Mouse (Mus musculus) mesoderm, embryonic 11.5 days (tissue): ENCODE results near the gene Ampd2.

Experiments used
- DNase-seq: peaks from one replicate; pipeline ENCODE4 v3.0.0-alpha.2; 2012; ENCODE audit warnings: low read depth, low spot score

Gene Ampd2

DNA sequence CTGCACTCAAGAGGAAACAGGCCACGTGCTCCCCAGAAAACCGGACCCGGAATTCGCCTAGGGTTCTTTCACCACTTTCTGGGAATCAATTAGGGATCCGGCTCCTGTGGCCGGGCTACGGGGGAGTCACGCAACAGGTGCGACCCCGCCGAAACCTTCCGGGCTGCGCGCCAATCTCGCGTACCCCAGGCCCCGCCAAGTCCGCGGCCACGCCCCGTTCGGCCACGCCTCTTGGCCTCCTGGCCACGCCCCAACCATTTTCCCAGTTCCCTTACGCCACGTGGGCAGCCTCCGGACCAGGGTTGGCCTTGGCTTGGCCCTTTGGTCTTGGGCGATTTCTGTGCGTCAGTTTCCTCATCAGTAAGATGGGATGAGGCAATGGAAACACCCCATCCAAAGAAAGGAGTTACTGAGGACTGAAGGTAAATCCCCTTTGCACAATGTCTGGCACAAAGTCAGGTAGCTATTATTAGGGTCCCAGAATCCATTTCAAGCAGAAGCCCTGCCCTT is at the start of gene Ampd2:
Ampd2 (minus strand) TSS at position 182 of the 510 bp plus-strand sequence.
- DNase-seq = peak; percentile 84

DNA sequence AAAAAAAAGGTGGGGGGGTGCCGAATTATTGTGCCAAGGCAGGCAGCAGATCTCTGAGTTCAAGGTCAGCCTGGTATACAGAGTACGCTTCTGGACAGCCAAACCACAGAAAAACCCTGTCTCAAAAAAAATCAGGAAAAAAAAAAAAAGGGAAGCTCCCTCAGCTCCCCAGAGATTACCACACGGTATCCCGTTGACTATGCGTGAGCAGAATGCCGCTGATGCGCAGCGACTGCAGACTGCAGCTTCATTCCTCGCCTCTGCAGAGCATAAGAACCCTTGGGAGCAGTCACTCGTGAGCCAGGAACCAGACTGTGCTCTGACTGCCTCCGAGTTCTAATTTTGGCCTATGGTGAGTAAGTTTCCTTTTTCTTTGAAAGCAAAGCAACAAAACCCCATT is 48.2 kb upstream of the Ampd2 start:
- no peak for DNase-seq

DNA sequence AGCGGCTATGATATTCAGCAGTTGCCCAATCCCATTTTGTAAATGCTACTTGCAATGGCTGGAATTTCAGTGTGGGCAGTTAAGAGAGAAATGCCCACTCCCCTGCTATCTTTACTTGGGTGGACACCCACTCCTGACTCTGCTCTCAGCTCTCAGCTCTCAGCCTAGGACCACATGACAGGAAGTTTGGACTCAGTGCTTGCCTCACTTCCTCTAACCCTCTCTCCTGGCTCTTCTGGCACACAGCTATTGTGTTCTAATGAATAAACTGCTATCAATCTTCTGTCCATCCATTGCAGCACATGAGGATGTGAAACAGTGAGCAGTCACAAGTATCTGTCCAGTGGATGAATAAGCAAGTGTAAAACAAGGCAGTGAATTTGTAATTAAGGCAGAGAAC is 46.0 kb upstream of the Ampd2 start:
- DNase-seq = no peak

DNA sequence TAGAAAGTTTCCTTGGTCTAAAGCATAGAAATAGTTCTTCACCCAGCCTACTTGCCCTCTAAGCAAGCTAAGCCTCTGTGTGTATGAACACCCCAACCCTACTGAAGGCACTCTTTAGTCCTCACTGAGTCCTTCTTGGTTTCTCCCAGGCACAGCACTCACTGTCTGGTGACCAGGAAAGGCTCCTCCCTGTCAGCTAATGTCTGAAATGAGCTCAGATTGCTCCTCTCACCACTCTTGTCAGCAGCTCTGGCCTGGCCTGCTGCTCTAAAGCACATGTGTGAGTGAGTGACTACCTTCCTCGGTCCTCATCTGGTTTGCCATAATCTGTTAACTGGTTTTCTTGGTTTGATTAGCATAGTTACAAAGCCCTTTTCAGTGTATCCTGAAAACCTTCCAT is 45.4 kb upstream of the Ampd2 start:
- no peak for DNase-seq

DNA sequence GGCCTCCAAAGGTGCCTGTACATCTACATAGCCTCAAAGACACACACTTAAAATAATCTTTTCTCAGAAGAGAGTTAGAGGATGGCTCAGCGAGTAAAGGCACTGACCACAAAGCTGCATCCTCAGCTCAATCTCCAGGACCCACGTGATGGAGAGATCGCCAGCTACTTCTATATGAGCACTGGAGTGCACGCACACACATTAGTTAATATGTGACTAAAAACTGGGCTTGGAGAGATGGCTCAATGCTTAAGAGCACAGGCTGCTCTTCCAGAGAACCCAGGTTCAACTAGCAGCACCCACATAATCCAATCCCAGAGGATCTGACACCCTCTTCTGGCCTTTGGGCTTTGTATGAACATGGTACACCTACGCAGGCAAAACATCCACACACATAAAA is 44.8 kb upstream of the Ampd2 start:
- DNase-seq = no peak

DNA sequence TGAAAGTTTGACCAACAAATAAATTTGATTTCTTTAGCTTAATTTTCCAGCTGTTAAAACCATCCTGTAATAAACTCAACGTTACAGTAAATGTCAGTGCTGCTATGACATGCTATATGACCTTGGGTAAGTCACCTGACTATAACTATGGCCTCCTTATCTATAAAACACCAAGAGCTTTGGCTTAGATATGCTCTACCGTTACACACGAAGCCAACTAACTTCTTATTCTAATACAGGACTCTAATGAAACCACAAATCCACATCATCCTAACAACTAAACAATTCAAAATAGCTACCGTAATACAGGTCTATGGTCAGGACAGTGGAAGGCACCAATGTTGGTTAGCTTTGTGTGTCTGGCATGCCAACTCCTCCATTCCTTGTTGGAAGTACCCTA is 43.4 kb upstream of the Ampd2 start:
- DNase-seq = no peak

DNA sequence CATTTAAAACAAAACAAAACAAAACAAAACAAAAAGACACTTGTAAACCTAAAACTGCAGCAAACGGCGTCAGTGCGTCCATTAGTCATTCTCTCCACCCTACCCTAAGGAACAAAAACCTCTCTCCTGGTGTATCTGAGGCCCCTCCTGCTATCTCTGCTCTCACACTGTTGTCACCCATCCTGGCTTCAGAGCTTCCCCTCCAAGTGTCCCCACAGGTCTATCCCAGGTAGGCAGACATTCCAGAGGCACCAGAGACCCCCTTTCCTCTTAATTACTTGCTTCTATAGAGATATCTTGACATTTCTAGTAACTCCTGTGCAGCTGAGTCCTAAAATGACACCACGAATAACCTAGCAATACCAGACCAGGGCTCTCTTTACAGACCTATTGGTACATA is 42.9 kb upstream of the Ampd2 start:
- DNase-seq = no peak

DNA sequence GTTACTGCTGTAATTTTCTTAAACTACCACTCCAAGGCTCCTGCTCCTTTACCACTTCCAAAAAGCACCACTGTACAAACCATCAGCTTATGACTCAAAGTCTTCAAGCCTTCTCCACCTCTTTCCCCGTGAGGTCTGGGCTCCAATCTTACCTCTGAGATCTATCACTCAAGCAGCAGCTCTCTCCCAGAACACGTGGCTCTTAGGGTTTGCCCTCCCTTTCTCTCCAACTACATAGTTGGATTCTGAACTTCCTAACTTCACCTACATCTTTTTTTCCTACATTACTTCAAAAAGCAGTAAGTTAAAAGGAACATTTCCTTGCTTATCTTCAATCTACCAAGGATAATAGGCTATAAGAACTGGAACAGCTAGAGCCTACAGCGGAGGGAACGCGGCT is 42.1 kb upstream of the Ampd2 start:
- no peak for DNase-seq

DNA sequence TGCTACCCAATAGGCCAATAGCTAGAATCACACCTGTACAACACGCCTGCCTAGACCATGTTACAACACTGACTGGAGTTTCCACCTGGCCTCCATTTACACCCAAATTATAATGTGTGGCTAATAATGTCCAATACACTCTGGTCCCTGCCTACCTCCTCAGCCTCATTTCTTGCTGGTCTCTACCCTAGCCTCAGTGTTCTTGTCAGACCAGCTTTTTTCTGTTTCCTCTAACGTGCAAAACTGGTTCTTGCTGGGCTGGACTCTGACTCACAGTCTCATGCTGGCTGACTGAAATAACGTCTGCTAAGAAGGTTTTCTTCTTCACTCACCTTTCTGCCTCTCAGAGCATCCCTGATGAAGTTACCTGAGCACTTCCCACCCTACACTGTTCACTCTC is 39.9 kb upstream of the Ampd2 start:
- DNase-seq = no peak

DNA sequence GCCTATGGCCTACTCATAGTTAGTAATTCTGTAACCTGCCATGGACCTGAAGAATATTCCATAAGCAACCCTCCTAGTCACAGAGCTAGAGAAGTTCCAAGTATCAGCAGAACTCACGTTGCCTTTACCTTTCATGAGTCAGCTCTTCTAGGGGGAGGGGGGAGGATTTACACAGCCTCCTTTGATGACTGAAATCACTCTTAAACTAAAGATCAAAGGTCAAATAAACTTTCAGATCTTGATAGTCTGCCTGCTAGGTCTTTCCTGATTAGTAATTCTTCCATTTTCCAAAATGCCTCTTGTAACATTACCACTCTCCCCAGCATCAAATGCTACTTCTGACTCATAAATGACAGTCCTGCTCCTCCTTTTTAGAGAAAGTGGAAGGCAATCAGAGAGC is 37.7 kb upstream of the Ampd2 start:
- no peak for DNase-seq

DNA sequence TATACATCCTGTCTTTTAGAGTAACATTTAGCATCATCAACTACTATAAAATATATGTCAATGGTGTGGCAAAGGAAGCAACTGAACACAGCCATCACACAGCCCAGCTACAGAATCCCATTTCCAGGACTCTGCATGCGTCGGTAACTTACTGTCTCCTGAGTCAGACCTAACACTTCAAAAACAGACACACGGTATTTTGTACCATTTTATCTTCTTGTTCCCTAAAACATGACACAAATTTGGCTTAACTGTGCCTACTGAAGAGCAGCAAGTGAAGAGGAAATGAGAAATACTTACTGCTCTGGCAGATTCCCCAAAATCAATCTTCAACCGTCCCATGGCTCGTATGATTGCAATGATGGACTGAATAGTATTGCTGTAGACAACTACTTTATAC is 36.8 kb upstream of the Ampd2 start:
- no peak for DNase-seq

DNA sequence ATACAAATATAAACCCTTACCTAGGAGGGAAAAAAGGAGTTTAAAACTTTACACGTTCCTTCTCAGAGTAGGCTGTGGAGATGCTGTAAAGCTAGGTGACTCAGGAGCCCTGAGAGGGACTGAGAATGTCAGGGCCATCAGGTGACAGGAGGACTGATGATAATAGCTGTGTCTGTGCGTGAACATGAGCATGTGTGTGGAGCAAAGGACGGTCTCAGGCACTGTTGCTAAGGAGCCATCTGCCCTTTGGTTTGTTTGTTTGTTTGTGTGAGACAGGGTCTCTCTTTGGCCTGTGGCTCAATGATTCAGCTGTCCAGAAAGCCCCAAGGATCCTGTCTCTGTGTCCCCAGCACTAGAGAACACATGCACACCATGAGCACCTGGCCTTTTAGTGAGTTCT is 34.6 kb upstream of the Ampd2 start:
- no peak for DNase-seq

DNA sequence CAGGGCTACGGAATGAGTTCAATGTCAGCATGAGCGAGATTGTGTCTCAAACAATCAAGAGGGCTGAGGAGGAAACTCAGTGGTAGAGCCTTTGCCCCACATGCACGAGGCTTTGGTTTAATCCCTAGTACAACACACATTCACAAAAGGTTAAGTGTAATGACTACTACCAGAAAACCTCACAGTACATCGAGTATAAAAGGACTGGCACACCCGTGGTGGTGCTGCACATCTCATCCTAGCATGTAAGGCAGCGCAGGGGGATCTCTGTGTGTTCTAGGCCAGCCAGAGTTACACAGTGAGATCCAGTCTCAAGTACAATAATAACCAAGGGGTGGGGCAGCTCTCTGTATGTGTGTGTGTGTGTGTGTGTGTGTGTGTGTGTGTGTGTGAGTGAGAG is 31.0 kb upstream of the Ampd2 start:
- no peak for DNase-seq

DNA sequence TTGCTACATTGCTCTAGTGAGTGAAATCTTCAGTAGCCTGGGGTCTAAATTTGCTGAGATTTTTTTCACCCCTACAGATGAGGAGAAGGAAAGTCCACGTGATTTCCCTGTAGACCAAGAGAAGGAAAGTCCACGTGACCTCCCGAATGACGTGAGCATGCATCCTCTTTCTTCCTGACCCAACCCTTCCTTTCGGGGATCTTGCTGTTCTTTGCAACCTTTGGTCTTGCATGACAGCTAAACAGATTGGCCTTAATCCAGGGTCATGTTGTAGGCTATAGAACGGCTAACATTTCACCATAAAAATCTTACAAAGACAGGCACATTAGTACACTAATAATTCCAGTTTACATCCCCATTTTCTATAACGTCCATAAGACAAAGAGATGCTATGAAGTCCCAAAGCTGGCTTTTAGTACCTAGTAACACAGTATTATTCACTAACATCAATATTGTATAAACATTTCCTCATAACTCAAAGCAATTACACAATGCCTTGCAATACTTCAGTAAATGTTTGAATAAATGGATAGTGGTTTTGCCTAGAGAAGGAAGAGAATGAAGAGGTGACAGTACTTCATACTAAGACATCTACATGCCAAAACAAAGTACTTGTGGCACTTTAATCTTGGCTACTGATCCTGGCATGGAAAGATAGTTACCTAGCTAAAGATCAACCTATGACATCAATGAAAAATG is 27.3 kb upstream of the Ampd2 start:
- no peak for DNase-seq

DNA sequence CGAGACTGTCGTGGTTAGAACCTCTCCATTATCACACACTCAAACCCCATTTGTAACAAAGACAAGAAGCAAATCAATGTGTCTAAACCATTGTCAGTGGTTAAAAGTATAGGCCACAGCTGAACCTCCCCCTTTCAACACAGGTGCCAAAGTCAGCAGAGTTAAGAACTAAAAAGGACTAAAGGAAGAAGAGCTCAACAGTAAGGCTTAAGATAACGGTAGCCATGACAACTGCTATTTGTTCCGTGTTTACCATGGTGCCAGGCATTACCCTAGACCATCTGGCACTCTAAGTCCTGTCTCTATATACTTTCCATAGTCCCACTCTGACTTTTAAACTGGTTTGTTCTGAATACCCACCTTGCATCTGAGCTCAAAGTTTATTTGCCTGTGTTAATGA is 26.2 kb upstream of the Ampd2 start:
- no peak for DNase-seq

DNA sequence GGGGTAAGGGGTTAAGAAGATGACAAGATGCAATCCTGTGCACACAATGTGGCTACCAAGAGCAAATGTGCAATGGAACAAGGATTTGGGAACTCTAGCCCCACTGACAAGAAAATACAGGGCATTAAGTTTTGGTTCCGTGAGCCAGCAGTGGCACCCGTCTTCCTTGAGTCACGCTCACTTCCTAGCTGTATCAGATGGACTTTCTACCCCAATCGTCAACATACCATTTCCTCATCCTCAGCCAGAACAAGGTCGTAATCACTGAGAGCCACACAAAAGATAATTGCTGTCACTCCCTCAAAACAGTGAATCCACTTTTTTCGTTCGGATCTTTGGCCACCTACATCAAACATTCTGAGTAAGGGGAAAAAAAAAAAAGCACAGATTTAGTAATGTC is 25.8 kb upstream of the Ampd2 start:
- DNase-seq = no peak

DNA sequence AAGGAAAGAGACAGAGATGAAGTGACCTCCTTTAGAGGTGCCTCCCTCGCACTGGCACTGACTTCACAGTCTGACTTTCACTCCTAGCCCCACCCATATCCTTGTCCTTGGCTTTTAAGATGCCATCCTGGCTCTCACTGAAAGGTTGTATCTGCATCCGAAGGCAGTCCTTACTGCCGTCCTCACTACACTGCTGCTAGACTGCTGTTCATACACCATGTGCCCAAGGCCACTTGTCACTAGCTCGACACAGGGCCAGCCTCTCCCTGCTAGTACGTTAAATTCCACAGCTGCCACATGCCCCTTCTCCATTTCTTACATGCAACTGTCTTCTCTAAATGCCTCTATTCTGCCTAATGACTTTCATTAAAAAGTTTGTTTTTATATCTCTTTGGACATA is 24.9 kb upstream of the Ampd2 start:
- DNase-seq = no peak

DNA sequence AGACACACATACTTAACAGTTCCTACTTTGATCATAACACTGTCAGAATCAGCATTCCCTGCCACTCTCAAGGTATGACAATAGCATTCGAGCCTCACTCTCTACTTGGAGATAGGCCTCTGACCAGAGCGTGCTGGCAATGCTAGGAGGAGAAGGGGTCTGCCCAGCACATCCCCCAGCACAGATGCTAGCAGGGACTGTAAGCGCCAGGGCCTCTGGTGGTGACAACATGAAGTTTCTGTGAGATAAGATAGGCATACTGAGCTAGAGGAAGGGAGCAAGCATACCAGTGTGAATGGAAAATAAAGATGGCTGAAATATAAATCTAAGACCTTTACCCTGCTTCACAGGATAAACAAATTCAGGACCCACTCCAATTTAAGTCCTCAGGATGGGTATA is 18.8 kb upstream of the Ampd2 start:
- no peak for DNase-seq

DNA sequence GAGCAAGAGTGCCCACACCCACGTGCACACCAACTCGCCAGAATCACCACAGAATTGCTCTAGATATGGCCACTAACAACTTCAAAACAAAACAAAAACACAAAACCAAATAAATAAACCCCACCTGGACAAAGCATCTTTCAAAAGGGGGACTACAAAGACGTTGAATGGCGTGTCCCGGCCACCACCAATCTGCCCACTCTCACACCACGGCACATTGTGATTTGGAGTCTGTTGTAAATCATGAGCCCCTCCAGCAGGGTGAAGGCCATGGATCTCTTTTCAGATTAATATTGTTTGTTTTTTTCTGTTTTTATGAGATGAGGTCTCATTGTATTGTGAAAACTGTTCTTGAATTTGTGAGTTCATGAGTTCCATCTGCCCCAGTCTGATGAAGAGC is 15.6 kb upstream of the Ampd2 start:
- no peak for DNase-seq

DNA sequence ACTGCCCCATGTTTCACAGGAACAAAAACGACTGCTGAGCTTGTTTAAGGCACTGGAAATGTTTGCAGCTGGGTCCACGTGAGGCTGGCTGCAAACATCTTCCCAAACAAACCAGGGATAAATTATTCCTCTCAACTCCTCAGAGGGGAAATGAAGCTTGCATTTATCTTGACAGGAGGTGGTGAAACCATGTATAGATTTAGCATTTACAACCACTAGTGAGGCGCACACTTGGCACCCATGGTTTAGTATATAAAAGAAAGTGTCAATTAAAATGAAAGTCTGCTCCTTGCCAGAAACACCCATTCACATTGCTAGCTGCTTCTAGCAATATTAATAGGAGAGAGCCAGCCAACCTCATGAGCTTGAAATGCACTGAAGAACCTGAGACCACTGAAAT is 15.1 kb upstream of the Ampd2 start:
- no peak for DNase-seq

DNA sequence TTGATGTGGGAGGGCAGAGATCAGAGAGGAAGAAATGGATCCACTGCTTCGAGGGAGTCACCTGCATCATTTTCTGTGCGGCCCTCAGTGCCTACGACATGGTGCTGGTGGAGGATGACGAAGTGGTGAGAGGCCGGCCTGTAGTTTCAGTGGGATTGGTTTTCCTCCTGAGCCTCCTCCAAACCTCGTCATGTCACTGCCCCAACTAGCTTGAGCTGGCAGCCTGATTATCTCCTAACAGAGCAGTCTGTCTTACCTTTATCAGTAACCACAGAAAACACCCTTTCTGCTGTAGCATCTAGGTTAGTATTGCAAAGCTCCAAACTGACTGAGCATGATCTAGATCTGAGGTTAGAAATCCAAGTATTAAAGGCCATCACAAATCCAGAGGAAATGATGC is 11.9 kb upstream of the Ampd2 start:
- DNase-seq = no peak

DNA sequence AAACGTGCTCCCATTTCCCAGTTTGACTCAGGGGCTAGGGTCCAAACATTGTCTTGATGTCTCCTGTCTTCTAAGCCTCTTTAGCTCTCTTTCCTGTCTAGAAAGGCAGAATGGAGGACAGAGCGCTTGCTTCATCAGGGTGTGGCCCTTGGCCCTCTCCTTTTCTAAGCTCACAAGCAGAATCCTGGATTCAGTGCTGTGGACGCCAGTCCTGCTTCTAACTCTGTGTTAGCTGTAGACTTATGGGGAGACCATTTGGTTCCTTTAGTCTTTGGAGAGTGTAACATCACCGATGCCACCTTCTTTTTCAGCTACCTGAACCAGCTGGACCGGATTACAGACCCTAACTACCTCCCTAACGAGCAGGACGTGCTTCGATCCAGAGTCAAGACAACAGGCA is 11.2 kb upstream of the Ampd2 start:
- DNase-seq = no peak

DNA sequence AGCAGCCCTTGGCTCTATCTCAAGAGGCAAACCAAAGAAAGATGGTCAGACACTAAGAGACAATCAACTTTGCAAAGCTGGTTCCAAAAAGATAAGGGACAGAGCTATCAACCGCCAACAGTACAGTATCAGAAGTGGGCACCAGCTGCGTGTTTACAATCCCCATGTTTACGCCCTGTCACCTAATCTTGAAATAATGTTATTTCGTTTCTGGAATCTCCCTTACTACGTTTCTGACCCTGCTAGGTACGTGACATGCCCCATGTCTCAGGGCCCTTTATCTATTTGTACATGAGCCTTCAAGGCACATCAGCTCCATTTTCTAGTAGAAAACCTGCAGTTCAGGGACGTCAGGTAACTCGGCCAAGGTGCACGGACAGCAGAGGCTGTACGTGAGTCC is 10.3 kb upstream of the Ampd2 start:
- DNase-seq = no peak

DNA sequence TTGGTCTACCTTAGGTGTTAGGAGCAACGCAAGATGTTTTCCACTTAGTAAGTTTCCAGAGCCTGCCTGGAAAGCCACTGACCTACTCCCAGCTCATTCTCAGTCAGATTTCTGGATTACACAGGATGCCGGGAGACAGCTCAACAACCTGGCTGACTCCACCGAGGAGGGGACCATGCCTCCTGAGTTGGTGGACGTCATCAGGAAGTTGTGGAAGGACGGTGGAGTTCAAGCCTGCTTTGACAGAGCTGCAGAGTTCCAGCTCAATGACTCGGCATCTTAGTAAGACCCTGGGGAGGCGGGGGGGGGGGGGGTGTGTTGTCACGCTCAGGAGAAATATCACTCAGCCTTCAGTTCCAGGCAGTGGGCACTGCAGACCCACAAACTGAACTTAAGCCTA is 9.8 kb upstream of the Ampd2 start:
- no peak for DNase-seq
